Mouse (Mus musculus): ENCODE results near the gene Myh6. TPM values are rescaled to one million over a fixed set of nuclear protein-coding genes. Genes with fewer than 3 reads are reported as not detected.
"Not testable (repeated sequence)": the region's sequence is repeated elsewhere in the genome, so short reads cannot be mapped to it uniquely, and the experiment has no call there.

The Myh6 gene
- total and polyA plus RNA-seq, 2 experiments from 2014 or later = 3,976 to 9,737 TPM

GRCm38 (mm10) chr14:54974068-54974791 lies 7.5 kb upstream of the Myh6 start:
- TF ChIP-seq CTCF (IDR thresholded peaks at IDR 0.05; ENCODE audit: low read depth) (no peak), EP300 (IDR thresholded peaks at IDR 0.05; ENCODE audit: low read depth) (no peak)
- H3K27ac ChIP-seq (ENCODE audit: low read depth) = peak overlapping the region; percentile 96
- no peak for DNase-seq (ENCODE audit: low spot score)
- H3K4me1 ChIP-seq (ENCODE audit: control insufficient read depth, insufficient read depth) = 0 out of 2 replicates have a peak, but pooled peaks cover 4% of the 10 kb centered on the region
- WGBS = 64% methylated on average over 6 of the region's 6 CpGs
- no peak for ATAC-seq (ENCODE audit: insufficient read depth, low read depth)
- H3K4me2 ChIP-seq (ENCODE audit: low read depth, low read length) = peak overlapping the region; percentile 61
- H3K9me3 ChIP-seq (replicated peaks; ENCODE audit: control insufficient read depth, low read length) = no peaks in the 10 kb centered on the region
- no peak overlapping the region for H3K4me3 ChIP-seq (ENCODE audit: low read depth, low read length)
- H3K27me3 ChIP-seq (ENCODE audit: control insufficient read depth, insufficient read depth, low read length) = no peaks in the 10 kb centered on the region
- peak overlapping the region; percentile 46; the same call in 1 of the 2 replicates for H3K9ac ChIP-seq (replicated peaks; ENCODE audit: low read depth, low read length)
- H3K36me3 ChIP-seq (replicated peaks; ENCODE audit: control insufficient read depth, insufficient read depth, low read length) = peaks cover 75% of the 10 kb centered on the region

GRCm38 (mm10) chr14:54972786-54973185 lies 6.1 kb upstream of the Myh6 start:
- Histone ChIP-seq H3K9ac (replicated peaks; ENCODE audit: low read depth, low read length) (peak overlapping the region; percentile 60; the same call in 1 of the 2 replicates), H3K4me2 (ENCODE audit: low read depth, low read length) (peak overlapping the region; percentile 61), H3K36me3 (replicated peaks; ENCODE audit: control insufficient read depth, insufficient read depth, low read length) (peaks cover 62% of the 10 kb centered on the region), H3K27ac (ENCODE audit: low read depth) (peak overlapping the region; percentile 96), H3K4me3 (ENCODE audit: low read depth, low read length) (peak overlapping the region; percentile 52; the same call in 1 of the 2 replicates)
- H3K9me3 ChIP-seq (replicated peaks; ENCODE audit: control insufficient read depth, low read length); H3K27me3 ChIP-seq (ENCODE audit: control insufficient read depth, insufficient read depth, low read length); DNase-seq (ENCODE audit: low spot score); ATAC-seq (ENCODE audit: insufficient read depth, low read depth); H3K4me1 ChIP-seq (ENCODE audit: control insufficient read depth, insufficient read depth): not testable (repeated sequence)
- 54% methylated on average over 6 of the region's 11 CpGs for WGBS

GRCm38 (mm10) chr14:54968344-54968743 lies 1.6 kb upstream of the Myh6 start:
- H3K36me3 ChIP-seq (replicated peaks; ENCODE audit: control insufficient read depth, insufficient read depth, low read length) = peaks cover 50% of the 10 kb centered on the region
- peak overlapping the region; percentile 77 for H3K9ac ChIP-seq (replicated peaks; ENCODE audit: low read depth, low read length)
- peak overlapping the region; percentile 61 for H3K4me2 ChIP-seq (ENCODE audit: low read depth, low read length)
- ATAC-seq (ENCODE audit: insufficient read depth, low read depth) = peak; percentile 62
- no peaks in the 10 kb centered on the region for H3K9me3 ChIP-seq (replicated peaks; ENCODE audit: control insufficient read depth, low read length)
- 0 out of 2 replicates have a peak, but pooled peaks have one; percentile 10 for TF ChIP-seq CTCF (IDR thresholded peaks at IDR 0.05; ENCODE audit: low read depth)
- peak; percentile 98 for TF ChIP-seq EP300 (IDR thresholded peaks at IDR 0.05; ENCODE audit: low read depth)
- H3K27me3 ChIP-seq (ENCODE audit: control insufficient read depth, insufficient read depth, low read length) = no peaks in the 10 kb centered on the region
- H3K4me3 ChIP-seq (ENCODE audit: low read depth, low read length) = peak overlapping the region; percentile 52
- DNase-seq (ENCODE audit: low spot score) = peak; percentile 95
- H3K4me1 ChIP-seq (ENCODE audit: control insufficient read depth, insufficient read depth) = no peaks in the 10 kb centered on the region
- H3K27ac ChIP-seq (ENCODE audit: low read depth) = peak overlapping the region; percentile 96

GRCm38 (mm10) chr14:54967874-54968273 lies 1.1 kb upstream of the Myh6 start:
- ATAC-seq (ENCODE audit: insufficient read depth, low read depth) (peak; percentile 34), DNase-seq (ENCODE audit: low spot score) (peak; percentile 88)
- 43% methylated on average over 3 of the region's 3 CpGs for WGBS
- H3K4me1 ChIP-seq (ENCODE audit: control insufficient read depth, insufficient read depth) = no peaks in the 10 kb centered on the region
- no peaks in the 10 kb centered on the region for H3K9me3 ChIP-seq (replicated peaks; ENCODE audit: control insufficient read depth, low read length)
- H3K4me2 ChIP-seq (ENCODE audit: low read depth, low read length) = peak overlapping the region; percentile 57
- H3K4me3 ChIP-seq (ENCODE audit: low read depth, low read length) = peak overlapping the region; percentile 52
- no peak for TF ChIP-seq CTCF (IDR thresholded peaks at IDR 0.05; ENCODE audit: low read depth)
- no peak for TF ChIP-seq EP300 (IDR thresholded peaks at IDR 0.05; ENCODE audit: low read depth)
- peak overlapping the region; percentile 96 for H3K27ac ChIP-seq (ENCODE audit: low read depth)
- peaks cover 50% of the 10 kb centered on the region for H3K36me3 ChIP-seq (replicated peaks; ENCODE audit: control insufficient read depth, insufficient read depth, low read length)
- H3K27me3 ChIP-seq (ENCODE audit: control insufficient read depth, insufficient read depth, low read length) = no peaks in the 10 kb centered on the region
- H3K9ac ChIP-seq (replicated peaks; ENCODE audit: low read depth, low read length) = peak overlapping the region; percentile 77

- ATAC-seq (ENCODE audit: insufficient read depth, low read depth) = no peak
- no peak for TF ChIP-seq EP300 (IDR thresholded peaks at IDR 0.05; ENCODE audit: low read depth)
- no peak for TF ChIP-seq CTCF (IDR thresholded peaks at IDR 0.05; ENCODE audit: low read depth)
- Histone ChIP-seq H3K9me3 (replicated peaks; ENCODE audit: control insufficient read depth, low read length) (no peaks in the 10 kb centered on the region), H3K4me2 (ENCODE audit: low read depth, low read length) (peak overlapping the region; percentile 58), H3K27me3 (ENCODE audit: control insufficient read depth, insufficient read depth, low read length) (no peaks in the 10 kb centered on the region), H3K36me3 (replicated peaks; ENCODE audit: control insufficient read depth, insufficient read depth, low read length) (peaks cover 50% of the 10 kb centered on the region), H3K9ac (replicated peaks; ENCODE audit: low read depth, low read length) (peak overlapping the region; percentile 98), H3K4me3 (ENCODE audit: low read depth, low read length) (peak overlapping the region; percentile 70), H3K4me1 (ENCODE audit: control insufficient read depth, insufficient read depth) (no peaks in the 10 kb centered on the region), H3K27ac (ENCODE audit: low read depth) (peak overlapping the region; percentile 96)
- no peak for DNase-seq (ENCODE audit: low spot score)
- WGBS = 31% methylated on average over 6 of the region's 6 CpGs
Measured at GRCm38 (mm10) chr14:54965631-54966030, 1.1 kb downstream of the Myh6 start.

All from heart, postnatal 0 days (tissue).